Mouse (Mus musculus) olfactory bulb, adult 2 months (tissue): ENCODE data around the gene Ywhae.

Experiments used
- CTCF ChIP-seq: fragments of 200-500 bp; IDR thresholded peaks from 2 replicates; pipeline ENCODE4 v1.5.1; 2012; ENCODE audit warnings: low read depth, mild to moderate bottlenecking, low read length, moderate library complexity; ENCODE audit not compliant: insufficient read depth
- POLR2A ChIP-seq: fragments of 200-500 bp; IDR thresholded peaks from 2 replicates; pipeline ENCODE4 v1.6.1; 2012; ENCODE audit warnings: mild to moderate bottlenecking, low read depth, low read length, moderate library complexity; ENCODE audit not compliant: insufficient read depth

GRCm38 (mm10) chr11:75727168-75727567 is 5.5 kb upstream of the Ywhae start:
- no peak for TF ChIP-seq CTCF
- TF ChIP-seq POLR2A: no peak
